Mouse (Mus musculus) ES-Bruce4 (cell line): ENCODE results near the gene Dnajc22. TPM values are rescaled to one million over a fixed set of nuclear protein-coding genes. Genes with fewer than 3 reads are reported as not detected.

ENCODE experiments used
- H3K27ac ChIP-seq: 2 replicates; pipeline ENCODE4 v1.5.1; 2012; ENCODE audit warnings: low read length, inconsistent platforms; ENCODE audit not compliant: insufficient read depth
- H3K27me3 ChIP-seq: 2 replicates; pipeline ENCODE4 v1.6.1; 2012; ENCODE audit warnings: mild to moderate bottlenecking, low read length, inconsistent platforms; ENCODE audit not compliant: control insufficient read depth, poor library complexity, insufficient read depth, severe bottlenecking
- H3K36me3 ChIP-seq: 2 replicates; pipeline ENCODE4 v1.6.1; 2012; ENCODE audit warnings: inconsistent platforms, mild to moderate bottlenecking, low read length, moderate library complexity; ENCODE audit not compliant: control insufficient read depth, poor library complexity, insufficient read depth, severe bottlenecking
- H3K4me1 ChIP-seq: one replicate; pipeline ENCODE4 v1.8.1; 2011; ENCODE audit warnings: low read length; ENCODE audit not compliant: control insufficient read depth, insufficient read depth
- H3K4me3 ChIP-seq: 2 replicates; pipeline ENCODE4 v1.5.1; 2011; ENCODE audit warnings: low read depth, mild to moderate bottlenecking, low read length
- H3K9ac ChIP-seq: 2 replicates; pipeline ENCODE4 v1.6.1; 2012; ENCODE audit warnings: low read depth, mild to moderate bottlenecking, inconsistent platforms; ENCODE audit not compliant: poor library complexity, severe bottlenecking
- H3K9me3 ChIP-seq: replicated peaks from 2 replicates; pipeline ENCODE4 v1.6.1; 2012; ENCODE audit warnings: mild to moderate bottlenecking, low read length, inconsistent platforms; ENCODE audit not compliant: control insufficient read depth, poor library complexity, insufficient read depth, severe bottlenecking
- CTCF ChIP-seq: IDR thresholded peaks from one replicate; pipeline ENCODE4 v1.8.1; 2011; ENCODE audit warnings: low read depth, low read length
- EP300 ChIP-seq: IDR thresholded peaks from 2 replicates; pipeline ENCODE4 v1.6.1; 2011; ENCODE audit warnings: low read depth, low read length; ENCODE audit not compliant: insufficient read depth
- POLR2A ChIP-seq: IDR thresholded peaks from one replicate; pipeline ENCODE4 v1.8.1; 2011; ENCODE audit warnings: low read length; ENCODE audit not compliant: insufficient read depth
- polyA plus RNA-seq: library from polyadenylated mRNA; stranded (reverse); fragments of >200 nt; gene quantifications from 2 replicates; pipeline ENCODE4 v1.2.4, GENCODE M21; 2011; ENCODE audit warnings: low read depth; ENCODE audit not compliant: missing spikeins, insufficient read depth, insufficient read length

The Dnajc22 gene
- polyA plus RNA-seq, 1 experiment, result 5.0 TPM

DNA sequence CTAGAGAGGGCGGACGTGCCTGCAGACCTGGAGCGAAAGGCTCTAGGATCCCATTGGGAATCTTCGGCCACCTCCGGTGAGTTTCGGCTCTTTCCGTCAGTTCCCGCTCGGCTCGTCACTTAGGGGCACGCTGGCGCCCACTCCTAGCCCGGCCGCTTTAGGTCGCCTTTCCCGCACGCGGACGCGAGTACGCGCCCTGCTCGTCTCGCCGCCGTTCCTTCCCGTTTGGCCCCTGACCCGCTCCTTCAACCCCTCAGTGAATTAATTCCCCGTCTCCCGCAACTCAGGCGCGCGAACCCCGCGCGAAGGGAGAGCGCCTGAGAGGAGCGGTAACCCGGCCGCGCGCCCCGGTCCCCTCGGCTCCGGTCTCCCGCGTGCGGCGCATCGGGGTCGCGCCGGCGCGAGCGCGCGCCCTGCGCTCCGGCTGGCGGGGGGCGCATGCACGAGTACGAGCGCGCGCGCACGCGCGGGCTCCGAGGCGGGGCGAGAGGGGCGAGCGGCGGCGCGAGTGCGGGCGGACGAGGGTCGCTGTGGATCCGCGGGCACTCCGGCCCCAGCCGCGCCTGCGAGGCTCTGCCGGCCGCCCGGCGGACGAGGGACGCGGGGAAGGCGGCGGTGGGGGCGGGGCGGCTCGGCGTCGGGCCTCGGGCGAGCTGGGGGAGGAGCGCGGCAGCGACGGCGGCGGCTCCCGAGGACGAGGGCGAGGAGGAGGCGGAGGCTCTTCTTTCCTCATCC lies 33.3 kb downstream of the Dnajc22 start:
- peaks cover 7% of the 10 kb centered on the region for H3K4me1 ChIP-seq
- H3K9me3 ChIP-seq, result no peaks in the 10 kb centered on the region
- H3K27ac ChIP-seq, result peak overlapping the region; percentile 87
- H3K36me3 ChIP-seq, result no peaks in the 10 kb centered on the region
- peak overlapping the region; percentile 99 for H3K9ac ChIP-seq
- no peaks in the 10 kb centered on the region for H3K27me3 ChIP-seq
- TF ChIP-seq EP300 (no peak), POLR2A (no peak), CTCF (no peak)
- peak overlapping the region; percentile 97 for H3K4me3 ChIP-seq

DNA sequence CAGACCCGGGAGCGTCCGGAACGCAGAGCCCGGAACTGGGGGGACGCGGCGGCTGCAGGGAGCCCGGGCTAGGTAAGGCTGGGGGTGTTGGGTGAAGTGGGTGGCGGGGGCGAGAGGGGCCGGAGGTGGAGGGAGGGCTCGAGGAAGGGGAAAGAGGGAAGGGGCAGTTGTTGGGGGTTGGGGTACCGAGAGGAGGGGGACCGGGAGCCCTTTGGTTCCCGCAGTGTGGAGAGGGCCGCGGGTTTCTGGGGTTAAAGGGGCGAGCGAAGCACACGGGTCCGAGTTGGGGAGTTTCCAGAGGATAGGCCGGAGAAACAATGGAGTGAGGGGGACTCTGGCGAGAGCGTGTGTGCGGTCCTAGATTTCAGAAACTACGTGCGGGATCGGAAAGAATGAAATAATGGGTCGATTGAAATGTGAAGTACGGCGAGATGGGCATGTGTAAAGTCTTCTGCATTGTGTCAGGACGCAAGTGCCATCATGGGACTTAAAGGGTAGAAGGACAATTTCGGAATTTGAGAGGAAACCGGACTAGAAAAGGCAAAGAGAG lies 33.9 kb downstream of the Dnajc22 start:
- Histone ChIP-seq H3K4me1 (peaks cover 7% of the 10 kb centered on the region), H3K27ac (0 out of 2 replicates have a peak overlapping the region, but pooled peaks have one; percentile 12), H3K36me3 (no peaks in the 10 kb centered on the region), H3K9ac (peak overlapping the region; percentile 99), H3K27me3 (no peaks in the 10 kb centered on the region), H3K9me3 (no peaks in the 10 kb centered on the region), H3K4me3 (peak overlapping the region; percentile 97)
- no peak for TF ChIP-seq CTCF
- TF ChIP-seq POLR2A, result no peak
- no peak for TF ChIP-seq EP300

DNA sequence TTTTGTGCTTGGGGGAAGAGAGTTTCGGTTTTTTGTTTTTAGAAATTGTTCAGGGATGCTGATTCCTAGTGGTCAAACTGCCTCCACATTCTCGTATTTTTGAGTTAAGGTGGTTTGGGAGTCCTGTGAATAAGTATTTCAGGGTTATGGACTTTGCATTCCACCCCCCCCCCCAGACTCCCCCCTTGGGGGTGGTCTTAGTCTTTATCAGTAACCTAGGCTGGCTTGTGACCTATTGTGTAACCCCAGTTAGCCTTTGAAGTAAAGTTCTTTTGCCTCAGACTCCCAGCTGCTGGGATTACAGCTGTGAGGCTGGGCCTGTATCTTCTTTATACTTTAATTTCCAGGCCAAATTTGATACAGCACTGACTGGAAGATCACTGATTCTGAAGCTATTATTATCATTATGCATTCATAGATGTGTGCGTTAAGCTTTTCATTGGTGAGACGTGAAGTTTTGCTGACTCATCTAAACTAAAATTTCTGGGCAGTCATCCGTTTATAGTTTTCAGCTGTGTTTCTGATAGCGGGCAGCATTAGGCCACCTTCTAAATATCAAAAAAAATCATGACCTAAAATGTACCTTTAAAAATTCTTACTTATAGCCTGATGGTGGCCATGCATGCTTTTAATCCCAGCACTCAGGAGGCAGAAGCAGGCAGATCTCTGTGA lies 35.0 kb downstream of the Dnajc22 start:
- Histone ChIP-seq H3K27me3 (no peaks in the 10 kb centered on the region), H3K36me3 (no peaks in the 10 kb centered on the region), H3K4me1 (peaks cover 7% of the 10 kb centered on the region), H3K9ac (no peak overlapping the region), H3K27ac (no peak overlapping the region), H3K4me3 (no peak overlapping the region), H3K9me3 (no peaks in the 10 kb centered on the region)
- TF ChIP-seq CTCF, result no peak

DNA sequence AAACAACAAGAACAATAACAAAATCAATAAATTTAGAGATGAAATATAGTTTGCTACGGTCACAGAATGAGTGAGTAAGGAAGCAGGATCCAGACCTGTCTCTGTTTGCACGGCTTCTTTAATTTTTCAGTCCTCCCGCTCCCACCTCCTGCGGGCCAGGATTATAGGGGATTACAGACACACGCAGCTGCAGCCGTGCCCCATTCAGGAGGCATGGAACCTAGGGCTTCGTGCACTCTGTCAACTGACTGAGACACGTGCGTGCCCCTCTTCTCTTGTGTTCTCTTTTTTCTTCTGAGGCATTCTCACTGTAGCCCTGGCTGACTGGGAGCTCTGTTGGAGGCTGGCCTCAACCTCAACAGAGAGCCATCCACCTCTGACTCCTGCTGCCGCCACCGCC lies 36.5 kb downstream of the Dnajc22 start:
- H3K4me3 ChIP-seq, result no peak overlapping the region
- H3K9ac ChIP-seq, result no peak overlapping the region

DNA sequence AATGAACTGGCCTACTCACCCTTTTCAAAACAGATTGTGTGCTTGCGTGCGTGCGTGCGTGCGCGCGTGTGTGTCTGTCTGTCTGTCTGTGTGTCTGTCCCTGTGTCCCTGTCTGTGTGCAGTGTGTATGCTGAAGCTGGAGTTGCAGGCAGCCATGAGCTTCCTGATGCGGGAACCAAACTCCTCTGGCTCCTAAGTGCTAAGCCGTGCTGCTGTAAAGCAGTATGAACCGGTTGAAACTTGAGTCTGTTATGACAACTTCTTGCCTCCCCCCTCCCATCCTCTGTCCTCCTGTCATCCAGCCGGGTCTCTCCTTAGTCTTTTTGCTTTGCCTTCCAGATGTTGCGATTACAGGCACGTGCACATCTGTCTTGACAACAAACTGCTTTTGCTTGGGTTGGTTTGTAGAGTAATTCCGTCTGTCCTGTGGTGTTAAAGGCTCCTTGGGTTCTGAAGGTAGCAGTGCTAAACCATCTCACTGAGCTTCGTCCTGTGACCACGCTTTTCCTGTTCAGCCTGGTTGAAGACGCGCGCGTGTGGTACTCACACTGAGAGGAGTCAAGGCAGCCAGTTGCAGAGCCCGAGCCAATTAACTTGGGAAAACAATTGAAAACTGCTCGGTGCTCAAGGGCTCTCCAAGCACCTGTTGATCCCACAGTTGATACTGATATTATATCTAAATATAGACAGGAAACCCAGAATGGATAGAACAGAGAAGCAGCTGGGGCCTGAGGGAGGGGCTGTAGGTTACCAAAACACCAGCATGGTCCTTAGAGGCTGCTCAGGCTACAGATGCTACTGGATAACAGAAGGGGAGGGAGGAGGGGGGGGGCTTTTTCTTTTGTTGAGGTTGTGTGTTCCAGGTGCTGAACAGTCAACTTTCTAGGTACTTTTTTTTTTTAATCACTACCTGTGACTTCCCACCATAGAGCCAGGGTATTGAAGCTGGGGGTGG lies 37.3 kb downstream of the Dnajc22 start:
- no peak overlapping the region for H3K9ac ChIP-seq

More for the DNA sequence above, 36.5 kb downstream of the Dnajc22 start:
- no peak overlapping the region for H3K27ac ChIP-seq
- TF ChIP-seq EP300 (no peak), POLR2A (no peak), CTCF (no peak)
- H3K9me3 ChIP-seq, result no peaks in the 10 kb centered on the region
- no peaks in the 10 kb centered on the region for H3K36me3 ChIP-seq
- peaks cover 4% of the 10 kb centered on the region for H3K4me1 ChIP-seq
- H3K27me3 ChIP-seq, result no peaks in the 10 kb centered on the region

More for the DNA sequence above, 37.3 kb downstream of the Dnajc22 start:
- TF ChIP-seq CTCF, result no peak
- peak; percentile 51; the same call in 1 of the 2 replicates for TF ChIP-seq EP300
- TF ChIP-seq POLR2A, result no peak
- Histone ChIP-seq H3K9me3 (no peaks in the 10 kb centered on the region), H3K27ac (no peak overlapping the region), H3K4me3 (0 out of 2 replicates have a peak overlapping the region, but pooled peaks have one; percentile 20), H3K4me1 (peaks cover 3% of the 10 kb centered on the region), H3K36me3 (no peaks in the 10 kb centered on the region), H3K27me3 (no peaks in the 10 kb centered on the region)
